8 mouse cellular contexts compared by ENCODE assay signal in genomic region chr5:124006891-124007491, GRCm38 (mm10). TPM values are rescaled to one million over a fixed set of nuclear protein-coding genes. Genes with fewer than 3 reads are reported as not detected.
DNase-seq lines count a peak whose midpoint lies in the region; ATAC-seq lines count a peak whose summit lies in the region.

No protein-coding gene starts in this region.

- H3K27ac ChIP-seq in forebrain, embryonic 15.5 days (replicated peaks) = peak overlapping the region; percentile 31
- H3K27ac ChIP-seq in forebrain, embryonic 14.5 days (ENCODE audit: low read depth, low read length) = no peak overlapping the region

- no peaks in the 10 kb centered on the region for H3K27me3 ChIP-seq in forebrain, embryonic 15.5 days
- H3K27me3 ChIP-seq in forebrain, embryonic 14.5 days (replicated peaks; ENCODE audit: control insufficient read depth, insufficient read depth, low read length) = no peaks in the 10 kb centered on the region

- H3K9me3 ChIP-seq in forebrain, embryonic 15.5 days = no peaks in the 10 kb centered on the region
- no peaks in the 10 kb centered on the region for H3K9me3 ChIP-seq in forebrain, embryonic 14.5 days (replicated peaks; ENCODE audit: control insufficient read depth, low read length)

- intact Hi-C loops in heart, postnatal 14 days (cut with DNase I) = no loop called here

- H3K4me3 ChIP-seq in forebrain, embryonic 15.5 days = no peak overlapping the region
- no peak overlapping the region for H3K4me3 ChIP-seq in forebrain, embryonic 14.5 days (ENCODE audit: low read depth, low read length)

- DNase-seq in forebrain, embryonic 14.5 days (ENCODE audit: low spot score) = no peak
- DNase-seq in urinary bladder, adult 18-20 months (ENCODE audit: low spot score in 2 of 2) = peak; percentile 74 to 88
- no peak for DNase-seq in urinary bladder, postnatal 10 days (ENCODE audit: low spot score)
- DNase-seq in heart, postnatal 14 days = peak; percentile 49 to 70
- DNase-seq in urinary bladder, postnatal 36 days (ENCODE audit: low spot score in 2 of 2) = peak; percentile 80 to 90
- no peak for DNase-seq in spleen, postnatal 10 days (ENCODE audit: low spot score in 2 of 2)

- no peak overlapping the region for H3K9ac ChIP-seq in forebrain, embryonic 15.5 days (replicated peaks)
- no peak overlapping the region for H3K9ac ChIP-seq in forebrain, embryonic 14.5 days (ENCODE audit: low read length)

- 84% methylated on average over 17 of the region's 17 CpGs for WGBS in forebrain, embryonic 15.5 days
- WGBS in forebrain, embryonic 14.5 days = 89% methylated on average over 17 of the region's 17 CpGs

- H3K4me1 ChIP-seq in forebrain, embryonic 15.5 days = peaks cover 38% of the 10 kb centered on the region
- H3K4me1 ChIP-seq in forebrain, embryonic 14.5 days (ENCODE audit: control insufficient read depth, insufficient read depth, low read length) = peaks cover 17% of the 10 kb centered on the region

- H3K36me3 ChIP-seq in forebrain, embryonic 15.5 days = peaks cover 68% of the 10 kb centered on the region
- H3K36me3 ChIP-seq in forebrain, embryonic 14.5 days (ENCODE audit: control insufficient read depth, insufficient read depth, low read length) = peaks cover 81% of the 10 kb centered on the region

- no peak for ATAC-seq in forebrain, embryonic 15.5 days (replicated peaks)
- ATAC-seq in forebrain, embryonic 14.5 days = no peak
- ATAC-seq in activated CD4-positive, CD25-positive, alpha-beta regulatory T cell, adult 4 months = no peak

- H3K4me2 ChIP-seq in forebrain, embryonic 15.5 days (replicated peaks) = no peak overlapping the region
- no peak overlapping the region for H3K4me2 ChIP-seq in forebrain, embryonic 14.5 days (ENCODE audit: low read length)

RNA-seq across cellular contexts. Expression of gene Vps37b, which starts 25.1 kb away (rescaled TPM):
- 106 and 109 TPM in 2 replicates for polyA plus RNA-seq in forebrain, embryonic 15.5 days (2015; fragmentation: Nextera tagmentation; extraction: Ambion mirVana)
- 70.5 and 86.6 TPM in 2 replicates for polyA plus RNA-seq in forebrain, embryonic 14.5 days (2014; fragmentation: Nextera tagmentation; extraction: Ambion mirVana)
- 10 to 100 TPM; 22.2 to 22.7 TPM for total RNA-seq in heart, postnatal 14 days (2021)
- 10 to 100 TPM; 17.6 to 22.8 TPM for polyA plus RNA-seq in activated CD4-positive, CD25-positive, alpha-beta regulatory T cell, adult 4 months (2017; shearing (Covaris generic))

RNA-seq across cellular contexts. Expression of gene Hip1r, which starts 33.6 kb away (rescaled TPM):
- polyA plus RNA-seq in forebrain, embryonic 15.5 days (2015; fragmentation: Nextera tagmentation; extraction: Ambion mirVana) = 26.9 and 27.5 TPM in 2 replicates
- polyA plus RNA-seq in forebrain, embryonic 14.5 days (2014; fragmentation: Nextera tagmentation; extraction: Ambion mirVana) = 12.4 and 27.1 TPM in 2 replicates
- total RNA-seq in heart, postnatal 14 days (2021) = 10 to 100 TPM; 23.2 to 25.0 TPM
- polyA plus RNA-seq in activated CD4-positive, CD25-positive, alpha-beta regulatory T cell, adult 4 months (2017; shearing (Covaris generic)) = 10 to 100 TPM in 1 of 2 experiments, 1 to 10 TPM in 1; 9.9 to 12.9 TPM

Comparison
In these comparisons a context has a peak if more than half of its experiments do, and no peak if none do; other contexts are left out.
1. DNase-seq: peak in urinary bladder, adult 18-20 months (2 of 2), heart, postnatal 14 days (2 of 2) and urinary bladder, postnatal 36 days (2 of 2); none in forebrain, embryonic 14.5 days (single experiment), urinary bladder, postnatal 10 days (single experiment) and spleen, postnatal 10 days (0 of 2).